Mouse (Mus musculus) thymus, adult 2 months (tissue): Measurements from ENCODE around the gene Brca2. TPM values are rescaled to one million over a fixed set of nuclear protein-coding genes. Genes with fewer than 3 reads are reported as not detected.

Experiments
- DNase-seq: peaks from one replicate; pipeline ENCODE4 v3.0.0; 2021
- H3K27ac ChIP-seq: fragments of 200-500 bp; 2 replicates; pipeline ENCODE4 v1.5.1; 2012; ENCODE audit warnings: low read length, control low read depth; ENCODE audit not compliant: control insufficient read depth, insufficient read depth
- H3K27me3 ChIP-seq: fragments of 200-500 bp; 2 replicates; pipeline ENCODE4 v1.6.1; 2012; ENCODE audit warnings: mild to moderate bottlenecking, low read length, moderate library complexity, mixed read lengths; ENCODE audit not compliant: control insufficient read depth, insufficient read depth
- H3K36me3 ChIP-seq: fragments of 200-500 bp; 2 replicates; pipeline ENCODE4 v1.6.1; 2012; ENCODE audit warnings: mild to moderate bottlenecking, low read length, moderate library complexity; ENCODE audit not compliant: control insufficient read depth, insufficient read depth
- H3K4me1 ChIP-seq: fragments of 200-500 bp; replicated peaks from 2 replicates; pipeline ENCODE4 v1.6.1; 2012; ENCODE audit warnings: low read length; ENCODE audit not compliant: control insufficient read depth, insufficient read depth
- H3K4me3 ChIP-seq: fragments of 200-500 bp; 2 replicates; pipeline ENCODE4 v1.5.1; 2012; ENCODE audit warnings: mild to moderate bottlenecking, low read length, control low read depth, moderate library complexity; ENCODE audit not compliant: control insufficient read depth, insufficient read depth
- CTCF ChIP-seq: fragments of 200-500 bp; IDR thresholded peaks from 2 replicates; pipeline ENCODE4 v1.5.1; 2012; ENCODE audit warnings: mild to moderate bottlenecking, control low read depth, low read length, moderate library complexity, borderline replicate concordance; ENCODE audit not compliant: control insufficient read depth, poor library complexity, insufficient read depth; ENCODE audit errors: extremely low read depth
- POLR2A ChIP-seq: fragments of 200-500 bp; IDR thresholded peaks from 2 replicates; pipeline ENCODE4 v1.6.1; 2012; ENCODE audit warnings: mild to moderate bottlenecking, low read length, control low read depth, moderate library complexity; ENCODE audit not compliant: control insufficient read depth, poor library complexity, insufficient read depth; ENCODE audit errors: extremely low read depth
- WGBS: fragments of 180-500 bp; shearing (Covaris S2); methylation state at CpG from one replicate; pipeline ENCODE4 v1.1.7; 2018; 5-methylcytosine and 5-hydroxymethylcytosine counted together
- polyA plus RNA-seq: library from polyadenylated mRNA; depleted of rRNA; stranded (reverse); fragments of >200 nt; gene quantifications from 2 replicates; pipeline ENCODE4 v1.2.3, GENCODE M21; 2012; rRNA removed

Brca2 gene
- polyA plus RNA-seq, 1 experiment: 7.6 TPM

GRCm38 (mm10) chr5:150616216-150616615 lies 93.8 kb downstream of the Brca2 start:
- Histone ChIP-seq H3K4me1 (peaks cover 10% of the 10 kb centered on the region), H3K27ac (no peak overlapping the region), H3K36me3 (no peaks in the 10 kb centered on the region), H3K4me3 (no peak overlapping the region), H3K27me3 (no peaks in the 10 kb centered on the region)
- WGBS: 96% methylated on average over 2 of the region's 2 CpGs
- no peak for DNase-seq
- TF ChIP-seq POLR2A (no peak), CTCF (no peak)

GRCm38 (mm10) chr5:150616731-150617130 lies 94.3 kb downstream of the Brca2 start:
- H3K4me1 ChIP-seq: peaks cover 4% of the 10 kb centered on the region
- 80% methylated on average over 3 of the region's 3 CpGs for WGBS
- no peaks in the 10 kb centered on the region for H3K27me3 ChIP-seq
- TF ChIP-seq POLR2A (no peak), CTCF (no peak)
- no peak for DNase-seq
- no peak overlapping the region for H3K4me3 ChIP-seq
- H3K27ac ChIP-seq: no peak overlapping the region
- no peaks in the 10 kb centered on the region for H3K36me3 ChIP-seq

GRCm38 (mm10) chr5:150618599-150619355 lies 96.3 kb downstream of the Brca2 start:
- 95% methylated on average over 10 of the region's 10 CpGs for WGBS

More at GRCm38 (mm10) chr5:150618599-150619355, 96.3 kb downstream of the Brca2 start:
- no peak overlapping the region for H3K27ac ChIP-seq
- TF ChIP-seq CTCF (no peak), POLR2A (no peak)
- no peaks in the 10 kb centered on the region for H3K36me3 ChIP-seq
- no peak overlapping the region for H3K4me3 ChIP-seq
- H3K27me3 ChIP-seq: no peaks in the 10 kb centered on the region
- no peak for DNase-seq
- no peaks in the 10 kb centered on the region for H3K4me1 ChIP-seq

Other genes starting within 250 kb of the Brca2 start
- not detected in 2 replicates for gene Zar1l, start 4.5 kb upstream of the Brca2 start, polyA plus RNA-seq
- 38.1 and 39.1 TPM in 2 replicates for gene N4bp2l1, start 74.6 kb downstream of the Brca2 start, polyA plus RNA-seq
- 10.5 and 13.1 TPM in 2 replicates for gene N4bp2l2, start 143.6 kb downstream of the Brca2 start, polyA plus RNA-seq
- 17.6 and 18.7 TPM in 2 replicates for gene Pds5b, start 151.1 kb downstream of the Brca2 start, polyA plus RNA-seq